Mouse (Mus musculus) mouse embryonic stem cell (cell line): ENCODE measurements around the gene Mnat1.

ENCODE experiments used
- in situ Hi-C, 2 experiments: fragments of 300-500 bp; cut with MboI; formaldehyde crosslinking; loops; 1 replicate in 1 of 2; 3 replicates in 1 of 2; pipeline ENCODE4 v1.14.3; 2019 to 2020; ENCODE audit warnings: low sequenced_read_pairs in 2 of 2, low pct_unique_long_range_greater_than_20kb in 1 of 2, mixed read lengths in 1 of 2; ENCODE audit not compliant: unreplicated experiment in 1 of 2

Gene Mnat1

DNA sequence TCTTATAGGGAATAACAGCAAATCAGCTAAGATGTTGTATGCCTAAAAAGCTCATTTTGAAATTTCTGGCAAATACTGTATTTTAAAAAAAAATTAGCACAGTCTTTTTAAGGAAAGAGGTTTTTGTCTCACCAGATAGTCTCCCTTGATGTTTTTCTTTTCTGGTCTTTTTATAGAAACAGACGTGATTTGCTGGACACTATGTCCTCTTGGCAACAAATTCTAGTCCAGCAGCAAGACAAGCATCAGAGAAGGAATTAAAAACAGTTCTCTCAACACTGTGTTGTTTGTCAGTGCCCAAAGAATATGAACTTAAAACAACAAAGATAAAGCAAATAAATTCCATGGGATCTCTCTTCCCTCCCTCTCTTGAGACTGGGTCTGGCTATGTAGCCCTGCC is 85.6 kb downstream of the Mnat1 start:
- in situ Hi-C loops, result no loop called here

DNA sequence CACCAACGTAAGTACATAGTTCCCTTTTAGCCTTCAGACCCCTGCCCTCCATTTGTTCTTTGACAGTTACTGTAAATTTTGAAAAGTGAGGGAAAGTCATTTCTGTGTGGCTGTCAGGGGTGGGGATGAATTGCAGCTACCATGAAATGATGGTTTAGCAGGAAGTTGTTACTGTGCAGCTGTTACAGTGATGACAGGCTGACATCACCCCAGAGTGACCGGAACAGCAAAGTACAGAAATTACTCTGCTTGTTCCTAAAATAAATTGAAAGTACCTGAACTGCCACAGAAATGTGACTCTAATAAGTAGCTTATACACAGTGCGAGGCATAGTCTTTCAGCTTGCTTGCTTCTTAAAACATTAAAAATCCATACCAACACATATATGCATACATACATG is 86.9 kb downstream of the Mnat1 start:
- in situ Hi-C loops, result no loop called here

DNA sequence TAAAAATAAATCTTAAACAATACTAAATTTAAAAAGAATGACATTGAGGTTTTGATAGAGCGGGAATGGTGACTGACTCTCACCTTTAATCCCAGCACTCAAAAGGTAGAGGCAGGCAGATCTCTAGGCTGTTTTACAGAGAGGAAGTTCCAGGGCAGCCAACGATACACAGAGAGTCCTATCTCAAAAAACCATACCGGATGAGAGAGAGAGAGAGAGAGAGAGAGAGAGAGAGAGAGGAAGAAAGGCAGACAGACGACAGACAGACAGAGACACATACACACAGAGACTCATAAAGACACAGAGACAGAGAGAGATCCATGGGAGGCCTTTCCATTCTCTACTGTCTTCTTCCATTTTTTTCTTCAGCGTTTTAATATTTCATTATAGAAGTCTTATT is 92.3 kb downstream of the Mnat1 start:
- in situ Hi-C loops, result no loop called here

DNA sequence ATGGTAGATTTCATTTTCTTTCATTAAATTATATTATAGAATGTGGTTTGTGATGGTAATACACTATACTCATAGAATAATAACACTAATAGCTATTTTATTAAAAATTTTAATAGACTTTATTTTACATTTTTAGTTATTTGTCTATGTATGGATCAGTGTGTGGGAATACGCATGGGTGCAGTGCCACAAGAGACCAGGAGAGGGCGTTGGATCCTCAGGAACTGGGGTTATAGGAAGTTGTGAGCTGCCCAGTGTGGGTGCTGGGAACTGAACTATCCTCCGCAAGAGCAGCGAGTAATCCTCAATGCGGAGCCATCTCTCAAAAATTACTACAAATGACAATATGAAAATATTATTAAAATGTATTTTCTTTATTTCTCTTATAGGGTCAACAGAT is 95.1 kb downstream of the Mnat1 start:
- in situ Hi-C loops, result no loop called here

DNA sequence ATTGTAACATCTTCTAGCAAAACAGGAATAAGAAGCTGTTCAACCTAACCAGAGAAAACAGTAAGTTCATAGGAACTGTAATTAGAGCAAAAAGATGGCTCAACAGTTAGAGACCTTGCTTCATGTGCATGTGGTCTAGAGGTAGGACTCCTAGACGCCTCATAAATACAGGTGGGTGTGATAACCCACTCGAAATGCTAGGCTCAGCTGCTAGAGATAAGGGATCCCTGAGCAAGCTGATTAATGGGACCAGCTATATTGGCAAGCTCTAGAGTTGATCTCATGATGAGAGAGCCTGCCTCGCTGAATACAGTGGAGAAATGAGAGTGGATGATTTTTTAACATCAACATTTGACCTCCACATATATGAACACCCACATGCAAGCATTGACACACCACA is 97.7 kb downstream of the Mnat1 start:
- in situ Hi-C loops, result no loop called here

DNA sequence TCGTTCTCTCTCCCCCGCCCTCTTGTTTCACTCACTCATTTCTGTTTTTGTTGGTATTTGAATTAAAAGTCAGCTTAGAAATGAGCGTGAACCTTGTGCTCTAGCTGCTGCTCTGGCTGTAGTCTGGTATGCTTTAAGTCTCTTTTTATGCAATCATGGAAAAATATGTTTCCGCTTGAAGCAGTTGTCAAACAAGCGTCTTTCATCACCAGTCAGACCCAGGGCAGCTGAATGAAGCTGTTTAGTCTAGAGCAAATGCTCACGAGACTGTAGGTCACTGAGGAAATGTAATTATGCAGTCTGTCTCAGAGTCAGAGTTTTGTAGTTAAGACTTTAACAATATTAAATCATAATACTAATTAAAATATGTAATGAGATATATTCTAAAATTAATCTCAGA is 100.4 kb downstream of the Mnat1 start:
- in situ Hi-C loops, result no loop called here

DNA sequence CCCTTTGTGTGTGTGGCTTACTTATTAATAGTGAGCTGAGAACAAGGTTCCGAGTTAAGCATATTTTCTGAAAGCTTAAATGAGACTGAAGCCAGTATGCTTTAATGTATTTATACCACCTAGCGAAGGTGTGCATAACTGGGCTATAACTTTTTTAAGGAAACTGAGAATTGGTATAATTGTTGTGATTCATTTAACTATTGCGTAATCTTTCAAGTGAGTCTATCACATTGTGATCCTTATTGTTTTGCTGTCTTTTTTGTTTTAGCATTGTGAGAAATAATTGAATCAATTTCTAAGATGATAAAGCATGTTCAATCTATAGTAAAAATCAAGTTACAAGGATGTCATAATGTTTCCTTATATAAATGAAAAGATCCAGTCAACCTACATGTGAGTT is 104.9 kb downstream of the Mnat1 start:
- in situ Hi-C loops, result no loop called here

DNA sequence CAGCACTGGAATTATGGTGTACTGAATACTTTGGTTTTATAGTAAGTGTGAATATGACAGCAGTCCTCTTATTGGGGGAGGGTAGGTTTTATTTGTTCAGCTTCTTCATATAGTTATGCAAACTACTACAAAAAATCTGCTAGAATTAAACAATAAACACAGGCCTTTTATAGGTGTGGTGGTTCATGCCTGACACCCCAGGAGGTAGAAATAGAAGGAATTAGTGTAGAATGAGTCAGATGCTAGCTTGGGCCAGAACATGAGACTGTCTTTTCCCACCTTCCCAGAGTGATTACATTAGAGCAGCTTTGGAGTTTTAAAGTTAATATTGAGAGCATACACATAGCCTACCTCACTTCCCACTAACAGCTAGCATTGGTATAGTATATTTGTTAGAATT is 106.7 kb downstream of the Mnat1 start:
- in situ Hi-C loops, result no loop called here

DNA sequence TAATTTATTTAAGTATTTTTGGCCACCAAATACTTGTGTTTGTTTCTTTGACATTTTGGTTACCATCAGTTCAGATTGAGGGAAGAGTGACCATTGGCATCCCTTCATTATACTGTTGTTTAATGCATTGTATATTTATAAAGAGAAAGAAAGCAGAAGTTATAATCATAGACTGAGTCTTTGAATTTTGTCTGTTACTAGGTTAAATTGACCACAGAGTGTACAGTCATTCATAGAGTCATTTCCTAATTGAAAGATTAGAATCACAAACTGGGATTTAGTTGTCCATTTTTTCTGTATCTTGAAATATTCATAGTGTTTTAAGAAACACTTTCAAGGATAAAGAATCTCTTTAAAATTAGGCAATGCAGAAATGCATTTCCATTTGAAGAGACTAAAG is 108.0 kb downstream of the Mnat1 start:
- in situ Hi-C loops, result no loop called here

DNA sequence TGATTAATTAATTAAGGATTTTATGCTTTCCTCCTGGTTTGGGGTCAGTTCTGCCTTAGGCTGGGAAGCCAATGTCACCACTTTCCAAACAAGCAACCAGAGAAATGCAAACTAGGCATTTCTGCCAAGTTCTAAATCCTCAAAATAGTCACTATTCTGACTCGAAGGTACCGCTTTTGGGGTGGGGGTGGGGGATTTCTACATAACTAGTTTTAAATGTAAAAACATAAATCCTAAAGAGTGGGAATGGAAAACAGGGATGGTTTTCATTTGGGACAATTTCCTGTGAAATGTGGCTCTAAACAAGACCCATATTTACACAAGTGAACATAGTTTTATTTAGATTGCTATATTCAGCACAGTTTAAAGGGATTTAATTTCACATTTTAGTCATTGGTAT is 109.1 kb downstream of the Mnat1 start:
- in situ Hi-C loops, result no loop called here

DNA sequence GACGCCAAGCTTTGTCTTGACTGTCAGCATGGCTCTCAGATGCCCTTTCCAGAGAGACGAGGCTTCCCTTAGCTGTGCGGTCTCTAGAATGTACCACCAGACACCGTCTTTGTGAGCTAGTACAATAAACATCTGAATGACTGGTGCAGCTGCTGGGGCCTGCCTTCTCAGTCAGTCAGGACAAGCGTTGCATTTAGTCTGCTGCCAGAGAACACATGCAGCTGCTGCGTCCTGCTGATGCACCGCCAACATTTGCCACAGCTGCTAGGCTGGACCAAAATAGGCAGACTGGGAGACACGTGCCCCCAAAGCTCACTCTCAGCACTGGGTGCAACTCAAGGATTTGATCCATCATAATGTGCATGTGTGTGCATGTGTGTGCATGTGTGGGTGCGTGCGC is 118.4 kb downstream of the Mnat1 start:
- in situ Hi-C loops, result no loop called here

DNA sequence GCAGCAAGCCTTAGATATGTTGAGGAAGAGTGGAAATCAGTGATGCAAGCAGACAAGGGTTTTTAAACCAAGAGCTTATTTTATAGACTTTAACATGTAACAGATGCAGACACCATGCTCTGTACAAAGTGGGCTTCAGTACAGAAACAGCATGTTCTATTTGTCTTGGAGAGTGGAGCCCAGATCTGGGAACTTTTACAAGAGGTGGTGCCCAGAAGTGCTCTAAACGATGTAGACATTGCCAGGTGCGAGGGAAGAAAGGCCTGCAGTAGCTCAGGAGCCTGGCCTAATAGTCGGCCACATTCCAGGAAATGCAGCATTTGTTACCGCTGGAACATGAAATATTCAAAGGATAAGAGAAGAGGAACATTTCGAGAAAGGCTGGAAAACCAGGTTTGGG is 122.2 kb downstream of the Mnat1 start:
- in situ Hi-C loops, result no loop called here

DNA sequence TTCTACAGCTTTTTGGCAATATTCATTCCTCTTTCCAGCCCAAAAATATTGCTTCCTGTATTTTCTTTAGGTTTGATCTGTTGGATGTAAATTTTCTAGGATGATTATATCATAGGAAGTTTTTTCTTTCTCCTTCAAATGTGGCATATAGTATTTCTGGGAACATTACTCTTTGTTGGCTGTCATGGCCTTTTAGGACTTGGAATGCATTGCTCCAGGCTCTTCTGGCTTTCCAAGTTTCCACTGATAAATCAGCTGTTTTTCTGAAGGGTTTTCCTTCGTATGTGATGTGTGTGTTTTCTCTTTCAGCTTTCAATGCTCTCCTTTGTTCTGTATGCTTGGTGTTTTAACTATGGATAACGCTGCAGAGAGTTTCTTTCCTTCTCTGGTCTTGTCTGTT is 131.5 kb downstream of the Mnat1 start:
- in situ Hi-C loops, result no loop called here

DNA sequence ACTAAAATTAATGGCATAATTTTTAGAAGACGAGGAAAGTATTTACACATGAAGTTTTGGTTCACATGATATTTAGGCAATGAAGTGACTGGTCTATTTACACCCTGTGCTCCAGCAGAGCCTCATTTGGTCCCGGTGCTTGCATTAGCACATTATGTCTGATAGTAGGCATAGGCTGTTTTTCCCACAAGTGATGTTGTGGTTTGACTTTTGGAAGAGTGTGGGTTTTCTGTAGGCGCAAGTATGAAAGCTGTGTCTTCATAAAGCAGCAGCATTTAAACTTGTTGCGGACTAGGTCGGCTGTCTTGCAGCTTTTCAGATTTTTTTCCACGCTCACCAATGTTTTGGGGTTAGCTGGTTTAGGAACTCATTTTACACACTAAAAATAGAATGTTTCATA is 135.8 kb downstream of the Mnat1 start:
- in situ Hi-C loops, result no loop called here

DNA sequence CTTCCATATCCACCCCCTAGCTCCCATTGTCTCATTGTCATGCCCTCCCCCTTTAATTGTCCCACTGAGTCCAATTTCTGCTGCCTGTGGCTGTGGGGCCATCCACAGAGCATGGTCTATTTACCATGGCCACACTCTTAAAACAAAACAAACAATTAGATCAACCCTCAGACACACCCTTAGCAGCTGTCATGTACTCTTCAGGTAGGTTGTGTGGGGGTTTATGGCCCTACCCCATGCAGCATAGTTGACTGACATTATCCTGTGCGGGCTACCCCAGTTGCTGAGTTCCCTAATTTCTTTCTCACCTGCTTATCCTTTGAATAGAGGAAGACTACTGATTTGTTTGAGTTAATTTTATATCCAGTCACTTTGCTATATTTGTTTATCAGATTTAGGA is 136.8 kb downstream of the Mnat1 start:
- in situ Hi-C loops, result no loop called here

DNA sequence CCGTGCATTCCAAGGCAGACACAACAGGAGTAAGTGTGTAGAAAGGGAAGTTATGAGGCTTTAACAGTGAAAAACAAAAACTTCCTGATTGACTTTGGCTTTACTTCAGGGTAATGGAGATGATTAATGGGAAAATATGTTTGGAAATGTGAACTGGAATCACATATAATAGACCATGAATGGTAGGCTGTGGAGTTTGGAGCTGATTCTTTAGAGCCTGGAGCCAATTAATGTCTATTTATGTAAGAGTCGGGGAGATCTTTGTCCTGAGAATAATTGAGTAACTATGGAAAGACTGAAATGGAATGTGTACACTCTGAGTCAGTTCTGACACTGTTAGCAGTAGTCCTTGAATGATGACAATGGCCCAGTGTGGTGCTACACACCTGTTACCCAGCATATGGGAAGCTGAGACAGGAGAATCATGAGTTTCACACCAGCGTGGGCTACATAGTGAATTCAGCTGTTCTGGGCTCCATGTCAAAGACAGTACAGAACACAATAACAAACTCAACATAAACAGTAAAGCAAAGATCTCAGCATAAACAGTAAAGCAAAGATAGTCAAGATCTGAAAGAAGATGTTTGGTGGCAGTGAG is 142.0 kb downstream of the Mnat1 start:
- in situ Hi-C loops, result no loop called here

DNA sequence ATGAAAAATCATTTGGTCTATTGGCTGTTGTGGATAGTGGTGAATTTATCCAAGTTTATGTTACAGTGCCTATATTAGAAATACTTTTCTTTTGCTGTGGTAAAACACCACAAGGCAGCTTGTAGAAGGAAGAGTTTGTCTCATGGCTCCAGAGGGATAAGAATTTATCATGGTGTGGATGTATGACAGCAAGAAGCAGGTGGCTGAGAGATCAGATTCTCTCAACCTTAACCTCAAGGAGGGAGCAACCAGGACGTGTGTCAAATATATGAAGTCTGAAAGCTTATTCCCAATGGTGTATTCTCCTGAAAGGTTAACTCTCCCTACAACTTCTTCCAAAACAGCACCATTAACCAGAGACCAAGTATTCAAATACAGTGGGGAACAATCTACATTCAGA is 143.1 kb downstream of the Mnat1 start:
- in situ Hi-C loops, result no loop called here

DNA sequence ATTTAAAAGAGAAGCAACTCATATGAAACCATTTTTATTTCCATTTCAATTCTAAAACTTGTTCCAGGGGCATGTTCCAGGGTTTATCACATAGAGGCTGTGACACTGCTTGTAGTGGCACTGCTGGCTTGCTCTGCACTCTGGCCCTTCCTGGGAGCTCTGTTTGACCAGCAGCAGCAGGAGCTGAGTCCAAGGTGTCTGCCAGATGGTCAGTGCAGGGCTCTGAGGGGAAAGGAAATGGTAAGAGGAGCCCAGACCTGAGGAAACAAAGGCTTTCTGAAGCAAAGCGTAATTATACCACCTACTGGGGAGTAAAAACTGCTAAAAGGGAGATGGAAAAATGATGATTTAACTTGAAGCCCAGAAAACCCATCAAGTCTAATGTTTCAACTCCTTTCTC is 145.0 kb downstream of the Mnat1 start:
- in situ Hi-C loops, result no loop called here

DNA sequence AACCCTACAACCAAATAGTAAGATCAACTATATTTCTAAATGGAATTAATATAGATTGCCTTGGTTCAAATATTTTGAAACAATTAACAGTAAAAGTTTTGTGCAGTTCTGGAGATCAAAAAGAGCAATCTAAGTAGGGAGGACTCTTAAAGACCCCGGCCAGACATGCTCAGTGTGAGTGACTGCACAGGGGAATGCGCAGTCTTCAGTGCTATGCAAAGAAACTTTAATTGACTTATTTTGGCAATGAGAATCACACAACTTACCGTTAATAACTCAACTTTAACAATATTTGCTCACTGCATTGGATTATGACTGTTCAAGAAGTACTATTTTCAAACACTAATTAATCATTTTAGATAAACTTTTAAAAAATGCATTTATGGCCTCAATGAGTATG is 146.0 kb downstream of the Mnat1 start:
- in situ Hi-C loops, result no loop called here

DNA sequence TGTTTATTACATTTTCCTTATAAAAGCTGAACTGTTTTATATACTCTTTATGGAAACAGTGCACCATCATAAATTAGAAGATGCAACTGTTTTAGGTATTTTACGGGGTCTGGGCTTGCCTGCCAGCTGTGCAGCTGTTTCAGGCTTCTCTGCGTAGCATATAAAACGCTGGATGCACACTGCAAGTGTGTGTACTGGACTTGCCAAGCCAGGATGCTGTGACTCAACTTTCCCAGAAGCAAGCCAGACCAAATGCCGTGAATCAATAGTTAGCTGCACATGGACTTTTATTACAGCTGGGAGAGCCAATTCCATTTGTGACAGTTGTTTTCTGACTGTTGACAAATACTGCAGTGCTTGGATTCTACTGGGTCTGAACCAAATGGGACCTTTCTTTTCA is 146.4 kb downstream of the Mnat1 start:
- in situ Hi-C loops, result no loop called here

DNA sequence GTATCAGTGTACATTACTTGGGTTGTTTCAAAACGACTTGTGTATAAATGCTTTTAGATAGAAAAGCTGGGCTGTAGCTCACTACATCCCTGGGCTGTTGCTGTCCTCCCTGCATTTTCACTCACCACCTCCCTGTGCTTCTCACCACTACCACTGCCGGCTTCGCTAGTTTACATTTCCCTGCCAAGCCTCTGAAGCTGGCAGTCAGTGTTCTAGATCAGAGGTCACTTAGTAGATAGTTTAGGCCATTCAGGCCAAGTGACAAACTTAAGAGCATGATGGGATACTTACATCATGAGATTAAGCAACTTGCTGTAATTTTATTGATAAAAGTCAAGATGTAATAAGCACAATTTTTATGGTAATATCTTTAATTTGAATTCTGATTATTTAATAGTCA is 151.4 kb downstream of the Mnat1 start:
- in situ Hi-C loops, result no loop called here
